ENCODE assay signal across 16 mouse cellular contexts in the genomic region with DNA sequence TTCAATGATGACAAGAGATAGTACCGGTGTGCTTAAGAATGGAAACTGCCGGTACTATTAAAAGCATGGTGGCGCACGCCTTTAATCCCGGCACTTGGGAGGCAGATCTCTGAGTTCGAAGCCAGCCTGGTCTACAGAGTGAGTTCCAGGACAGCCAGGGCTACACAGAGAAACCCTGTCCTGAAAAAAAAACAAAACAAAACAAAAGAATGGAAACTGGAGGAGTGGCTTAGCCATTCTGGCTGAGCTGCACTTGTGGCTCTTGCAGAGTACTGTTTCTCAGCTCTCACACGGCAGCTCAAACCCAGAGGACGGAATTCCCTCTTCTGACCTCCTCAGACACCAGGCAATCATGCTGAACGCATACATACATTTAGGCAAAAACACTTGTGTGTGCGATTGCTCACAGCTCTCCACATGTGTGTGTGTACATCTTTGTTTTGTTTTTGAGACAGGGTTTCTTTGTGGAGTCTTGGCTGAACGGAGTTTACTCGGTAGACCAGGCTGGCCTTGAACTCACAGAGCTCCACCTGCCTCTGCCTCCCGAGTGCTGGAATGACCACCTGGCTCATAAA. TPM values are rescaled to one million over a fixed set of nuclear protein-coding genes. Genes with fewer than 3 reads are reported as not detected.
DNase-seq lines count a peak whose midpoint lies in the region; ATAC-seq lines count a peak whose summit lies in the region.
"Had no signal": no experiment of that assay in that cellular context is flagged by ENCODE, and none has a peak within 500 bp of the region (broad histone marks: within the 10 kb centered on the region; RNA-seq: fewer than 3 reads in every experiment).

No protein-coding gene starts in this region.

- no peak overlapping the region for H3K27ac ChIP-seq in heart, embryonic 15.5 days
- H3K27ac ChIP-seq in midbrain, embryonic 14.5 days (replicated peaks; ENCODE audit: low read depth, low read length): no peak overlapping the region
- H3K27ac ChIP-seq in midbrain, embryonic 11.5 days (ENCODE audit: low read depth, low read length): no peak overlapping the region
- no peak overlapping the region for H3K27ac ChIP-seq in embryonic facial prominence, embryonic 13.5 days
- no peak overlapping the region for H3K27ac ChIP-seq in stomach, embryonic 16.5 days (ENCODE audit: low read length)
- H3K27ac ChIP-seq: neural tube, embryonic 12.5 days had no signal

- H3K4me2 ChIP-seq in heart, embryonic 15.5 days: peak overlapping the region; percentile 69; the same call in 1 of the 2 replicates
- peak overlapping the region; percentile 15; the same call in 1 of the 2 replicates for H3K4me2 ChIP-seq in midbrain, embryonic 14.5 days (ENCODE audit: low read length)
- no peak overlapping the region for H3K4me2 ChIP-seq in midbrain, embryonic 11.5 days
- peak overlapping the region; percentile 14; the same call in 1 of the 2 replicates for H3K4me2 ChIP-seq in embryonic facial prominence, embryonic 13.5 days
- H3K4me2 ChIP-seq in stomach, embryonic 16.5 days (ENCODE audit: low read depth, low read length): 0 out of 2 replicates have a peak overlapping the region, but pooled peaks have one; percentile 81

- ATAC-seq in heart, embryonic 15.5 days (replicated peaks; ENCODE audit: insufficient number of reproducible peaks, insufficient read depth, low FRiP score, low read depth): no peak
- ATAC-seq in midbrain, embryonic 14.5 days (ENCODE audit: low FRiP score, low TSS enrichment): no peak
- ATAC-seq in midbrain, embryonic 11.5 days (ENCODE audit: low FRiP score): no peak
- no peak for ATAC-seq in embryonic facial prominence, embryonic 13.5 days (ENCODE audit: insufficient number of reproducible peaks, insufficient read depth, low FRiP score, low TSS enrichment, low read depth)
- no peak for ATAC-seq in stomach, embryonic 16.5 days (ENCODE audit: insufficient read depth, low FRiP score)
- ATAC-seq in erythroid progenitor cell, adult 5-6 weeks (replicated peaks; ENCODE audit: low FRiP score, poor library complexity, severe bottlenecking): no peak

- peaks cover 32% of the 10 kb centered on the region for H3K4me1 ChIP-seq in heart, embryonic 15.5 days (replicated peaks)
- peaks cover 28% of the 10 kb centered on the region for H3K4me1 ChIP-seq in midbrain, embryonic 14.5 days (ENCODE audit: control insufficient read depth, insufficient read depth, low read length)
- H3K4me1 ChIP-seq in midbrain, embryonic 11.5 days (ENCODE audit: control insufficient read depth, insufficient read depth, low read length): peaks cover 19% of the 10 kb centered on the region
- H3K4me1 ChIP-seq in embryonic facial prominence, embryonic 13.5 days: peaks cover 33% of the 10 kb centered on the region
- H3K4me1 ChIP-seq in stomach, embryonic 16.5 days (ENCODE audit: control insufficient read depth, insufficient read depth, low read length): peaks cover 19% of the 10 kb centered on the region

- no peaks in the 10 kb centered on the region for H3K27me3 ChIP-seq in heart, embryonic 15.5 days
- no peaks in the 10 kb centered on the region for H3K27me3 ChIP-seq in midbrain, embryonic 14.5 days (ENCODE audit: control insufficient read depth, insufficient read depth, low read length)
- H3K27me3 ChIP-seq in midbrain, embryonic 11.5 days (ENCODE audit: control insufficient read depth, insufficient read depth, low read length): no peaks in the 10 kb centered on the region
- no peaks in the 10 kb centered on the region for H3K27me3 ChIP-seq in embryonic facial prominence, embryonic 13.5 days
- no peaks in the 10 kb centered on the region for H3K27me3 ChIP-seq in stomach, embryonic 16.5 days (ENCODE audit: control insufficient read depth, insufficient read depth, low read length)
- H3K27me3 ChIP-seq: neural tube, embryonic 12.5 days had no signal

- DNase-seq in heart, adult 18-20 months: no peak
- no peak for DNase-seq in midbrain, embryonic 14.5 days
- no peak for DNase-seq in midbrain, embryonic 11.5 days (ENCODE audit: low spot score, missing footprints)
- DNase-seq: adrenal gland, postnatal 25 days; cerebellum, adult 8-10 months; kidney, postnatal 14 days; lung, postnatal 4 days; right cerebral cortex, postnatal 4 days; thymus, adult 2 months had no signal

- WGBS in heart, embryonic 15.5 days: 67% methylated on average over 13 of the region's 13 CpGs
- 83% methylated on average over 13 of the region's 13 CpGs for WGBS in midbrain, embryonic 14.5 days
- 86% methylated on average over 13 of the region's 13 CpGs for WGBS in midbrain, embryonic 11.5 days
- WGBS in embryonic facial prominence, embryonic 13.5 days: 81% methylated on average over 13 of the region's 13 CpGs
- 81% methylated on average over 13 of the region's 13 CpGs for WGBS in stomach, embryonic 16.5 days

- H3K9me3 ChIP-seq in heart, embryonic 15.5 days (replicated peaks): no peaks in the 10 kb centered on the region
- no peaks in the 10 kb centered on the region for H3K9me3 ChIP-seq in midbrain, embryonic 14.5 days (ENCODE audit: control insufficient read depth, low read length)
- no peaks in the 10 kb centered on the region for H3K9me3 ChIP-seq in midbrain, embryonic 11.5 days (ENCODE audit: control insufficient read depth, low read length)
- no peaks in the 10 kb centered on the region for H3K9me3 ChIP-seq in embryonic facial prominence, embryonic 13.5 days
- H3K9me3 ChIP-seq in stomach, embryonic 16.5 days (replicated peaks; ENCODE audit: control insufficient read depth, low read length): no peaks in the 10 kb centered on the region
- H3K9me3 ChIP-seq: neural tube, embryonic 12.5 days had no signal

- H3K36me3 ChIP-seq in heart, embryonic 15.5 days: no peaks in the 10 kb centered on the region
- no peaks in the 10 kb centered on the region for H3K36me3 ChIP-seq in midbrain, embryonic 14.5 days (ENCODE audit: control insufficient read depth, insufficient read depth, low read length)
- H3K36me3 ChIP-seq in midbrain, embryonic 11.5 days (ENCODE audit: control insufficient read depth, insufficient read depth, low read length): no peaks in the 10 kb centered on the region
- H3K36me3 ChIP-seq in embryonic facial prominence, embryonic 13.5 days: no peaks in the 10 kb centered on the region
- no peaks in the 10 kb centered on the region for H3K36me3 ChIP-seq in stomach, embryonic 16.5 days (ENCODE audit: control insufficient read depth, insufficient read depth, low read length)
- H3K36me3 ChIP-seq: neural tube, embryonic 12.5 days had no signal

- no peak overlapping the region for H3K9ac ChIP-seq in heart, embryonic 15.5 days
- H3K9ac ChIP-seq in midbrain, embryonic 14.5 days (replicated peaks; ENCODE audit: low read length): no peak overlapping the region
- H3K9ac ChIP-seq in midbrain, embryonic 11.5 days (ENCODE audit: low read length): no peak overlapping the region
- no peak overlapping the region for H3K9ac ChIP-seq in embryonic facial prominence, embryonic 13.5 days
- no peak overlapping the region for H3K9ac ChIP-seq in stomach, embryonic 16.5 days (ENCODE audit: low read length)
- H3K9ac ChIP-seq: neural tube, embryonic 12.5 days had no signal

- H3K4me3 ChIP-seq in heart, embryonic 15.5 days: no peak overlapping the region
- no peak overlapping the region for H3K4me3 ChIP-seq in midbrain, embryonic 14.5 days (replicated peaks; ENCODE audit: low read depth, low read length)
- H3K4me3 ChIP-seq in midbrain, embryonic 11.5 days (ENCODE audit: low read depth, low read length): no peak overlapping the region
- H3K4me3 ChIP-seq in embryonic facial prominence, embryonic 13.5 days: no peak overlapping the region
- no peak overlapping the region for H3K4me3 ChIP-seq in stomach, embryonic 16.5 days (replicated peaks; ENCODE audit: low read length)
- H3K4me3 ChIP-seq: neural tube, embryonic 12.5 days had no signal

RNA-seq across cellular contexts. Expression of a gene that starts 2.5 kb away (rescaled TPM):
- 47.8 and 58.5 TPM in 2 replicates for polyA plus RNA-seq in heart, embryonic 15.5 days (2015; fragmentation: Nextera tagmentation; extraction: Ambion mirVana)
- total RNA-seq in heart, adult 18-20 months (2021): 10 to 100 TPM; 15.9 to 18.4 TPM
- 61.4 and 75.5 TPM in 2 replicates for polyA plus RNA-seq in midbrain, embryonic 14.5 days (2014; fragmentation: Nextera tagmentation; extraction: Ambion mirVana)
- polyA plus RNA-seq in midbrain, embryonic 11.5 days (2014; fragmentation: Nextera tagmentation; extraction: Ambion mirVana): 88.7 and 91.6 TPM in 2 replicates
- 78.5 and 80.5 TPM in 2 replicates for polyA plus RNA-seq in embryonic facial prominence, embryonic 13.5 days (2015; fragmentation: Nextera tagmentation; extraction: Ambion mirVana)
- 84.1 and 89.5 TPM in 2 replicates for polyA plus RNA-seq in stomach, embryonic 16.5 days (2015; fragmentation: Nextera tagmentation; extraction: Ambion mirVana)
- 23.8 and 27.2 TPM in 2 replicates for total RNA-seq in erythroid progenitor cell, adult 5-6 weeks (2015; ENCODE audit: low replicate concordance)
- total RNA-seq in erythroid progenitor cell, adult 5-6 weeks (2017; ENCODE audit: low replicate concordance): 40.2 and 42.2 TPM in 2 replicates

RNA-seq across cellular contexts. Expression of a gene that starts 21.1 kb away (rescaled TPM):
- not detected in 2 replicates for polyA plus RNA-seq in heart, embryonic 15.5 days (2015; fragmentation: Nextera tagmentation; extraction: Ambion mirVana)
- not detected for total RNA-seq in heart, adult 18-20 months (2021)
- not detected in 2 replicates for polyA plus RNA-seq in midbrain, embryonic 14.5 days (2014; fragmentation: Nextera tagmentation; extraction: Ambion mirVana)
- not detected in 2 replicates for polyA plus RNA-seq in midbrain, embryonic 11.5 days (2014; fragmentation: Nextera tagmentation; extraction: Ambion mirVana)
- polyA plus RNA-seq in embryonic facial prominence, embryonic 13.5 days (2015; fragmentation: Nextera tagmentation; extraction: Ambion mirVana): not detected in 2 replicates
- not detected in 2 replicates for polyA plus RNA-seq in stomach, embryonic 16.5 days (2015; fragmentation: Nextera tagmentation; extraction: Ambion mirVana)
- not detected in 2 replicates for total RNA-seq in erythroid progenitor cell, adult 5-6 weeks (2015; ENCODE audit: low replicate concordance)
- not detected in 2 replicates for total RNA-seq in erythroid progenitor cell, adult 5-6 weeks (2017; ENCODE audit: low replicate concordance)
- total RNA-seq: gastrocnemius, postnatal 4 days; left cerebral cortex, postnatal 14 days had no signal
- polyA plus RNA-seq: neural tube, embryonic 12.5 days; thymus, adult 2 months had no signal

RNA-seq across cellular contexts. Expression of a gene that starts 45.6 kb away (rescaled TPM):
- polyA plus RNA-seq in heart, embryonic 15.5 days (2015; fragmentation: Nextera tagmentation; extraction: Ambion mirVana): 17.5 and 18.3 TPM in 2 replicates
- 1 to 10 TPM; 4.8 to 5.3 TPM for total RNA-seq in heart, adult 18-20 months (2021)
- 22.9 and 26.1 TPM in 2 replicates for polyA plus RNA-seq in midbrain, embryonic 14.5 days (2014; fragmentation: Nextera tagmentation; extraction: Ambion mirVana)
- polyA plus RNA-seq in midbrain, embryonic 11.5 days (2014; fragmentation: Nextera tagmentation; extraction: Ambion mirVana): 21.1 and 23.5 TPM in 2 replicates
- polyA plus RNA-seq in embryonic facial prominence, embryonic 13.5 days (2015; fragmentation: Nextera tagmentation; extraction: Ambion mirVana): 44.3 and 44.8 TPM in 2 replicates
- polyA plus RNA-seq in stomach, embryonic 16.5 days (2015; fragmentation: Nextera tagmentation; extraction: Ambion mirVana): 25.7 and 25.9 TPM in 2 replicates
- 4.2 and 4.3 TPM in 2 replicates for total RNA-seq in erythroid progenitor cell, adult 5-6 weeks (2015; ENCODE audit: low replicate concordance)
- total RNA-seq in erythroid progenitor cell, adult 5-6 weeks (2017; ENCODE audit: low replicate concordance): 17.5 and 22.0 TPM in 2 replicates

RNA-seq across cellular contexts. Expression of a gene that starts 52.7 kb away (rescaled TPM):
- 7.9 and 11.2 TPM in 2 replicates for polyA plus RNA-seq in heart, embryonic 15.5 days (2015; fragmentation: Nextera tagmentation; extraction: Ambion mirVana)
- total RNA-seq in heart, adult 18-20 months (2021): 10 to 100 TPM; 10.7 to 11.1 TPM
- polyA plus RNA-seq in midbrain, embryonic 14.5 days (2014; fragmentation: Nextera tagmentation; extraction: Ambion mirVana): 7.9 and 8.3 TPM in 2 replicates
- 7.9 and 8.2 TPM in 2 replicates for polyA plus RNA-seq in midbrain, embryonic 11.5 days (2014; fragmentation: Nextera tagmentation; extraction: Ambion mirVana)
- polyA plus RNA-seq in embryonic facial prominence, embryonic 13.5 days (2015; fragmentation: Nextera tagmentation; extraction: Ambion mirVana): 8.7 and 10.4 TPM in 2 replicates
- polyA plus RNA-seq in stomach, embryonic 16.5 days (2015; fragmentation: Nextera tagmentation; extraction: Ambion mirVana): 34.1 and 40.3 TPM in 2 replicates
- total RNA-seq in erythroid progenitor cell, adult 5-6 weeks (2015; ENCODE audit: low replicate concordance): 15.9 and 19.8 TPM in 2 replicates
- 28.3 and 37.6 TPM in 2 replicates for total RNA-seq in erythroid progenitor cell, adult 5-6 weeks (2017; ENCODE audit: low replicate concordance)
